Mouse (Mus musculus) thymus, adult 2 months (tissue): ENCODE data around the gene Adprh.

ENCODE experiments used
- CTCF ChIP-seq: fragments of 200-500 bp; IDR thresholded peaks from 2 replicates; pipeline ENCODE4 v1.5.1; 2012; ENCODE audit warnings: mild to moderate bottlenecking, control low read depth, low read length, moderate library complexity, borderline replicate concordance; ENCODE audit not compliant: control insufficient read depth, poor library complexity, insufficient read depth; ENCODE audit errors: extremely low read depth
- POLR2A ChIP-seq: fragments of 200-500 bp; IDR thresholded peaks from 2 replicates; pipeline ENCODE4 v1.6.1; 2012; ENCODE audit warnings: mild to moderate bottlenecking, low read length, control low read depth, moderate library complexity; ENCODE audit not compliant: control insufficient read depth, poor library complexity, insufficient read depth; ENCODE audit errors: extremely low read depth

DNA sequence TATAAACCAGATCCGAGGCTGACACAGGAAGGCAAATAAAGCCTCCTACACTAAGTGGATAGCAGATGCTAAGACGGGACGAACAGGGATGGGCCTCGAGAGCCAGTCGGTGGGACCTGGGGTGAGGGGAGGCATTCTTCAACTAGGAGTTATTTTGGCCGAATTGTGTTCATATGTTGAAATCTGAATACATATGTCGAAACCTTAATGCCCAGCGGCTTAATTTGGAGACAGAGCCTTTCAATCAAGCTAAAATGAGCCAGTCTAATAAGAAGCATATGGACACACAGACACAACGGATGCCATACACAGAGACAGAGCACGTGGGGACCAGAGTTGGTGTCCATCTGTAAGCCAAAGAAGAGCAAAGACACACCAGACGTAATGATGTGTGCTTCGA lies 4.0 kb downstream of the Adprh start:
- no peak for TF ChIP-seq CTCF
- TF ChIP-seq POLR2A = no peak
